Mouse (Mus musculus) ES-Bruce4 (cell line): ENCODE results near the gene Cluh.

Source experiments
- CTCF ChIP-seq: IDR thresholded peaks from one replicate; pipeline ENCODE4 v1.8.1; 2011; ENCODE audit warnings: low read depth, low read length
- POLR2A ChIP-seq: IDR thresholded peaks from one replicate; pipeline ENCODE4 v1.8.1; 2011; ENCODE audit warnings: low read length; ENCODE audit not compliant: insufficient read depth

DNA sequence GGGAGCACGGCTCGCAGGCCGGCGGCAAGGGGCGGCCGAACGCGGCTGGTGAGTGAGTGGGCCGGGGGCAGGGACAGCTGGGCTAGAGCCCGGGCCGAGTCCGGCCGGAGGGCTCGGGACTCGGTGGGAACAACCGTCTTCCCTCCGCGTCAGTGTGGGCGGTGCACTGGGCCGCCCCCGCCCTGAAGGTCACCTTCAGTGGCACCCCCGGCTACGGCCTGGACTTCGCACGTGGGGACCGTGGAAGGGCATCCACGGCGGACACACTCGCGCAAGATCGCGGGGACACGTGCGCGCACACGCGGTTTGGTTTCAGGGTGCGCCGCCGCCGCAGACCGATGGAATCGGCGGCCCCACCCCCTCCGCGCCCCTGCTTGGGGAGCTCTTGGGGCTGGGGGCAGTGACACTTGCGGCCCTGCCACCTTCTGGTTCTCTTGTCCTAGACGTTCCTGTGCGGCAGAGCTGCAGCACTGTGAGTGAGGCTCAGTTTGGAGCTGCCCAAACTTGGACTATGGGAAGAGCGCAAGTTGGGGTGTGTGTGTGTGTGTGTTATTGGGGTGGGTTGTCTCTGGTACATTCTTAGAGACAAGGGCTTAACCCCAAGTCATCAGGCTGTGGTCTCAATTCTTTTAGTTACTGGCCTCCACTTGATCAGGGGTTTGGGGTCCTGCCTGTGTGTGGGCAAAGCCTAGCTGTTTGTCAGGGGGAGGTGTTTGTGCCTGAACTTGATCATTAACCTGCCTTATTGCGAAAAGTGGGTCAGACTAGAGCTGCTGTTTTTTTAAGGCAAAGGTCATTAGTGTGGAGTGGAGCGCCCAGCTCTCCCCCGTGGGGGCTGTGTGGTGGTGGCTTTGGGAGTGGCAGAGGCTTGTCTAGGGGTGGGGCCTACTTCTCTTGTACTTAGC lies 604 bp downstream of the Cluh start:
- TF ChIP-seq CTCF: no peak
- TF ChIP-seq POLR2A: no peak
